Mouse (Mus musculus): ENCODE data around the gene Col19a1. TPM values are rescaled to one million over a fixed set of nuclear protein-coding genes. Genes with fewer than 3 reads are reported as not detected.

The Col19a1 gene
- polyA plus RNA-seq, 1 experiment: not detected

DNA sequence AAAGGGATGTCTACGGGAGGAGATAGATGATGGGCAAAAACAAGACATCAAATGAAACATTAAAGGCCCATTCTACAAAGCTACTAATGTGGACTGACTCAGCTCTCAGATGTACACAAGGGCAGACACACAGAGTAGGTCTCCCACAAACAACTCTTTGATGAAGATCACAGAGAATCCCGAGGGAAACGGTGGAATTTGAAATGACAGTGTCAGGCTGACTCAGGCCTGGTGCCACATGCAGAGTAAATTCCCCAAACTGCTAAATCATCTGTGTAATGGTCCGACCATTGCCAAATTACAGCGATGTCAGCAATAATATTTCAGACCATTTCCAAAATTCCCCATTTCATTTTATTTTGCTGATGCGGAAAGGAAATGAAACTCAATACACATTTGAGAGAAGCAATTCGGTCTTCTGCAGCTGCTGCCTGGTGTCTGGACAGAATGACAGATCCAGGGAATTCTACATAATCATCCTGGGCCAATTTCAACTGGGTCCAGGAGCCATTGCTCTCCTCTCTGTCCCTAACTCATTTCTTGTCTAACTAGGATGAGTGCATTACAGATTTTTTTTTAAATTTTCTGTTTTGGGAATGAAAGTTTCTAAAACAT lies 116.1 kb downstream of the Col19a1 start:
- 0 out of 2 replicates have a peak, but pooled peaks cover 4% of the 10 kb centered on the region for H3K9me3 ChIP-seq
- H3K36me3 ChIP-seq (replicated peaks; ENCODE audit: low read length): no peaks in the 10 kb centered on the region
- TF ChIP-seq GATA1 (IDR thresholded peaks at IDR 0.05; ENCODE audit: borderline replicate concordance, low read length) (no peak), FLI1 (IDR thresholded peaks at IDR 0.05; ENCODE audit: low read length) (no peak)
- no peaks in the 10 kb centered on the region for H3K27me3 ChIP-seq (replicated peaks)
- H3K4me1 ChIP-seq: no peaks in the 10 kb centered on the region
- no peak overlapping the region for H3K4me3 ChIP-seq (replicated peaks)

DNA sequence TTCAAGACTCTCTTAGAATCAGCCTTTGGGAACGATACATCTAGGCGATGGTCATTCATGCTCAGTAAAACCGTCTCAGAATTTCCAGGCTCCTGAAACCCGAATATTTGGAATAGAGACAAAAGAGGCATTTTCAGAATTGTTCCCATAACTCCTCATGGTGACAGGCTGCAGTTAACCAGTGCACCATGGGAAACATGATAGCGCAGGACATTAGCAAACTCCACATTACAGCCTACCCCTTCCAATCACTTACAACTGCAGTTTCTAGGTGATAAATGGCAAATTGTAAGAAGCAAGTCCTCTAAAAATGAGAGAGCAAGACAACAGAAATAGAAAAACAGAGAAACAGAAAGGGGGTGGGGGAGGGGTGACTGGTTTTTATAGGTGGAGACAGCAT lies 116.6 kb downstream of the Col19a1 start:
- H3K27me3 ChIP-seq (replicated peaks): no peaks in the 10 kb centered on the region
- H3K9me3 ChIP-seq: 0 out of 2 replicates have a peak, but pooled peaks cover 4% of the 10 kb centered on the region
- H3K4me1 ChIP-seq: no peaks in the 10 kb centered on the region
- H3K36me3 ChIP-seq (replicated peaks; ENCODE audit: low read length): no peaks in the 10 kb centered on the region
- H3K4me3 ChIP-seq (replicated peaks): no peak overlapping the region
- TF ChIP-seq GATA1 (IDR thresholded peaks at IDR 0.05; ENCODE audit: borderline replicate concordance, low read length) (no peak), FLI1 (IDR thresholded peaks at IDR 0.05; ENCODE audit: low read length) (no peak)

DNA sequence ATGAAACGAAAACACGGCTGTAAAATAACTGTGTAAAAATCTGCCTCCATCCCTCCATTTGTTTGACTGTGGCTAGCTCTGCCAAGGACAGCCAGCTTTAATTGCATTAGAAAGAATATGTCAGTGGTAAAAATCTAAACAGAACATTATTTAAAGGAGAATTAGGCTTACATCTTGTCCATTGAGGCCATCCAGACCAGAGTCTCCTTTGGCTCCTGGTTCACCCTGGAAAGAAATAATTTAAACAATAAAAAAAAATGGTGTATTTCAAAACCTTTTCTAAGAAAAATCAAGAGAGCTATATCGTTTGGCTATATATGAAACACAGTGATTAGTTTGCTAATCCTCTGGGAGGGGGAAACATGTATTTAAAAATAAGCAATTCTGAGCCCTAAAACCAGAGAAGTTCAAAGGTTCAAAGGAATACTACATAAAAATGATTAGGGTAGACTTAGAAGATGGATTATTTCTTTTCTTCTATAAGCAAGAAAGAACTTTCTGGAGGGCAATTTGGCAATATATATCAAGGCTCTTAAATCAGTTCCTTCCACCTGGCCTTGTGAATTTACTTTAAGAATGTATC lies 125.9 kb downstream of the Col19a1 start:
- H3K9me3 ChIP-seq: peaks cover 5% of the 10 kb centered on the region; the same call in 1 of the 2 replicates
- H3K4me1 ChIP-seq: no peaks in the 10 kb centered on the region
- H3K4me3 ChIP-seq (replicated peaks): no peak overlapping the region
- no peaks in the 10 kb centered on the region for H3K27me3 ChIP-seq (replicated peaks)
- no peaks in the 10 kb centered on the region for H3K36me3 ChIP-seq (replicated peaks; ENCODE audit: low read length)
- TF ChIP-seq GATA1 (IDR thresholded peaks at IDR 0.05; ENCODE audit: borderline replicate concordance, low read length) (no peak), FLI1 (IDR thresholded peaks at IDR 0.05; ENCODE audit: low read length) (no peak)

DNA sequence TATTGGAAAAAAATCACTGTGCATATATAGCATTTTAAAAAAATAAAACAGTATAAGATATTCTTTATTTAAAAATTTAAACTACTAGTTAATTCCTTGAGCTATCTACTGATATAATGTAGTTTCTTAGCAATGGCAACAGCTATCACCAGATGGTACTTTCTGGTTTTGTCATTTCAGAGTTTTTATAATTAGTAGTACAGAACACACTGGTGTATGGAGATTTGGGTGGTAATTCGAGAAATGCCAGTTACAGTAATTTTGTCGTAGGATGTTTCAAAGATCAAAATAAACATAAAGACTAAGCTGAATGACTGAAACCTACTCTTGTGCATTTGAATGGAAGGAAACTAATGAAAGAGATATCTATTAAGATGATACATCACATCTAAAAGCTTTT lies 129.3 kb downstream of the Col19a1 start:
- Histone ChIP-seq H3K4me3 (replicated peaks) (no peak overlapping the region), H3K27me3 (replicated peaks) (no peaks in the 10 kb centered on the region), H3K9me3 (peaks cover 10% of the 10 kb centered on the region), H3K4me1 (no peaks in the 10 kb centered on the region), H3K36me3 (replicated peaks; ENCODE audit: low read length) (no peaks in the 10 kb centered on the region)
- TF ChIP-seq GATA1 (IDR thresholded peaks at IDR 0.05; ENCODE audit: borderline replicate concordance, low read length) (no peak), FLI1 (IDR thresholded peaks at IDR 0.05; ENCODE audit: low read length) (no peak)

DNA sequence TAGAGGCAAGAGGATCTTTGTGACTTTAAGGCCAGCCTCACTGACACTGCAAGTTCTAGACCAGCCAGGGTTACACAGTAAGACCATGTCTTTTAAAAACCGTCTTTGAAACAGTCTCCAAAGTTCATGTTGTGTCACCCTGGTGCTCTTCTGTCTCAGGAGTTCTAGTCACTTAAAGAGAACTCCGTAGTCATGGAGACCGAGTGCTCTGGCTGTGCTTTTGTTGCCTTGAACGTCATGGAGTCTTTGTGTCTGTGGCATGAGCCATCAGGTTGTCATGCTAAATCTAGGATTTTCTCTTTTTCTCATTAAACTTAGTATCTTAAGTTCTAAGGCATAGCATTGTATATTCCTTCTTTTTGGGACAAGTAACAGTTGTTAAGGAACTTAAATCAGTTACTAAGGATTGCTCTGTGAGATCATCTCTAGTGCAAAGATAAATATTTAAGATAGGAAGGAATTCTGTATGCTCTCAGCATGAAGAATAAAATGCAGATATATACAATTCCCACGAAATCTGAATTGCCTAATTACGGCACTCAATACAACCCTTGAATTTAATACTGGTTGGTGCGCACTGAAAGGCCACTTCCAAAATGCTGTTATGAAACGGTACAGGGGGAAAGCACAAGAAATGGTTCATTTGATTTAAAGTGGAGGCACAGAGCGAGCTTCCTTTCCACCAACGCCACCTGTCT lies 134.6 kb downstream of the Col19a1 start:
- Histone ChIP-seq H3K36me3 (replicated peaks; ENCODE audit: low read length) (no peaks in the 10 kb centered on the region), H3K27me3 (replicated peaks) (no peaks in the 10 kb centered on the region), H3K9me3 (peaks cover 11% of the 10 kb centered on the region), H3K4me1 (no peaks in the 10 kb centered on the region), H3K4me3 (replicated peaks) (no peak overlapping the region)
- no peak for TF ChIP-seq GATA1 (IDR thresholded peaks at IDR 0.05; ENCODE audit: borderline replicate concordance, low read length)
- TF ChIP-seq FLI1 (IDR thresholded peaks at IDR 0.05; ENCODE audit: low read length): no peak

DNA sequence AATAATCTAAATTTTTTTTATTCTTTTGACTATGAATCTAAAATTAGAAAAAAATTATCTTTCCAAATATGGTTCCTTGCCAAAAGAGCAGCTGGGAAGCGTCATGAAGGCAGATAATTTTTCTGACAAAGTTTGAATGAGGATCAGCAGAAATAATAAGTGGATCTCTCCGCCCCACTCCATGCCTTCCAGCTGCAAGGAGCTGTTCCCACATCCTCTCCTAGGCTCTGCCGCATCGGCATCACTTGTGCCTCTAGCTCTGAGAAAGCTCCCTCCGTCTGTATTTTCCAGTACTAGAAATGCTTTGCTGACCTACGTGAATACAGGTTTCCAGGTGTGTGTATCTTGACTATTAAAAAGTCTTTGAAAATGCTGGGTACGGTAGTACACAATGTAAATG lies 135.1 kb downstream of the Col19a1 start:
- Histone ChIP-seq H3K4me1 (no peaks in the 10 kb centered on the region), H3K4me3 (replicated peaks) (no peak overlapping the region), H3K9me3 (peaks cover 9% of the 10 kb centered on the region), H3K27me3 (replicated peaks) (no peaks in the 10 kb centered on the region), H3K36me3 (replicated peaks; ENCODE audit: low read length) (no peaks in the 10 kb centered on the region)
- TF ChIP-seq FLI1 (IDR thresholded peaks at IDR 0.05; ENCODE audit: low read length): no peak
- no peak for TF ChIP-seq GATA1 (IDR thresholded peaks at IDR 0.05; ENCODE audit: borderline replicate concordance, low read length)

DNA sequence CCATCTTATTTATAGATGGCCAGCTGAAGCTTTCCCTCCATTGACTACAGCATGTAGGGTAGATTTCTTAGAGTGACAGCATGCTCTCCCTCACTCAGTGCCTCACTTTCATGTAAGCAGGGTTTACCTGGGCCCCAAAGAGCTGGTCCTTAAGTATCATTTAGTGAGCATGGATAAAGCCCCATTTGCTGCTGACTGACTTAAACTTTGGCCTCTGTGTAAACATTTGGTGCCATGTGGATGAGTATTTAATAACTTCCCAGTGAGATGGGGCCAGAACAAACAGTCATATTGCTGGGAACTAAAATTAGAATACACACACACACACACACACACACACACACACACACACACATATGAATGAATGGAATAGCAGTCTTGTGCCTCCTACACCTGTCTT lies 149.8 kb downstream of the Col19a1 start:
- Histone ChIP-seq H3K9me3 (peaks cover 4% of the 10 kb centered on the region; the same call in 1 of the 2 replicates), H3K4me3 (replicated peaks) (no peak overlapping the region), H3K36me3 (replicated peaks; ENCODE audit: low read length) (no peaks in the 10 kb centered on the region), H3K4me1 (no peaks in the 10 kb centered on the region), H3K27me3 (replicated peaks) (no peaks in the 10 kb centered on the region)
- TF ChIP-seq GATA1 (IDR thresholded peaks at IDR 0.05; ENCODE audit: borderline replicate concordance, low read length) (no peak), FLI1 (IDR thresholded peaks at IDR 0.05; ENCODE audit: low read length) (no peak)

DNA sequence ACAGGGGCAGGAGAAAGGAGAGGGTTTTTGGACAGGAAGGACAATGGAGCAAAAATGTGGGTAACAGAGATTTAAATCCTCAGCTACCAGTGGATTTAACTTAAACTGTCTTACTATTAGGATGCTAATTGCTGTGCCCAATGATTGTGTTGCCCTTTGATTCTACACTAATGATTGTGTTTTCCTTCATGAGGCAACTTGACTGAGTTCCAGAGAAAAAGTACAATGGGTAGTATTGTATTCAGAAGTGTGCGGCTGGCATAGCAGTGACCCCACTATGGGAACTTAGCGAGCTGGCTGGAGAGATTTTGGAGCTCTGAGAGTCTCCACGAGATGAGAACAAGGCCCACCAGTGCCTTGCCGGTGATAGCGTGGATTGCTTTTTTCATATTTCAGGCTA lies 159.0 kb downstream of the Col19a1 start:
- TF ChIP-seq FLI1 (IDR thresholded peaks at IDR 0.05; ENCODE audit: low read length) (no peak), GATA1 (IDR thresholded peaks at IDR 0.05; ENCODE audit: borderline replicate concordance, low read length) (no peak)

DNA sequence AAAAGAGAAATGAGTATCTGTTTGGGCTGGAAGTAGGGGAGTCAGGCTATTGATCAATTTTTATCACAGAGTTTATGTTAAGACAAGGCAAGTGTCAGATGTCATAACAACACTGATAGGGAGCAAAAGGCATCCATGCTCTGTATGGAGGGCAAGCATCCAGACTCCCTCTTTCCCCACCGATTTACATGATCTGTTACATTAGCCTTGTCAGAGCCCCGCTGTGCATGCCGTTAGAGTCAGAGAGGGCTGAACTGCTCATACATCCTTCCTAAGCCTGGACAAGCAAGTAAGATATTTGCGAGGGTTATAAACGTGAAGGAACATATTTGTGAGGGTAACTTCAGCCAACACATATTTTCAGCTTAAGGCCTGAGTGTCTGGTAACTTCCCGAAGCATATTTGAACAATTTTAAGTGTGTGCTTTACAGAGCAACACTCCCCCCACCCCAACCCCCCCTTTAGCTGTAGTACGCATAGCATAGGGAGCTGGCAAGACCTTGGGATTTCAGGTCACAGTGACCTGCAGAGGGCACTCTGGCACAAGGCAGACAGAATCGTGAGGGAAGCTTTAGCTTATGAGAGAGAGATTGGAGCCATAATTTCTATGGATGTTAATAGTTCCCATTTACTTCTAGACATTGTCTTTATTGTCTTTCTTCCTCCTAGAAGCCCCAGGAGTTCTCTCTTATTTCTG lies 209.0 kb downstream of the Col19a1 start:
- no peak overlapping the region for H3K4me3 ChIP-seq (replicated peaks)
- H3K27me3 ChIP-seq (replicated peaks): no peaks in the 10 kb centered on the region
- H3K4me1 ChIP-seq: no peaks in the 10 kb centered on the region
- H3K9me3 ChIP-seq: peaks cover 22% of the 10 kb centered on the region
- H3K36me3 ChIP-seq (replicated peaks; ENCODE audit: low read length): no peaks in the 10 kb centered on the region
- no peak for TF ChIP-seq FLI1 (IDR thresholded peaks at IDR 0.05; ENCODE audit: low read length)
- no peak for TF ChIP-seq GATA1 (IDR thresholded peaks at IDR 0.05; ENCODE audit: borderline replicate concordance, low read length)

More for the DNA sequence above, 159.0 kb downstream of the Col19a1 start:
- H3K4me1 ChIP-seq: no peaks in the 10 kb centered on the region
- peaks cover 8% of the 10 kb centered on the region; the same call in 1 of the 2 replicates for H3K9me3 ChIP-seq
- no peaks in the 10 kb centered on the region for H3K36me3 ChIP-seq (replicated peaks; ENCODE audit: low read length)
- no peaks in the 10 kb centered on the region for H3K27me3 ChIP-seq (replicated peaks)
- no peak overlapping the region for H3K4me3 ChIP-seq (replicated peaks)
